Mouse (Mus musculus): ENCODE results near the gene Tpst1.

DNA sequence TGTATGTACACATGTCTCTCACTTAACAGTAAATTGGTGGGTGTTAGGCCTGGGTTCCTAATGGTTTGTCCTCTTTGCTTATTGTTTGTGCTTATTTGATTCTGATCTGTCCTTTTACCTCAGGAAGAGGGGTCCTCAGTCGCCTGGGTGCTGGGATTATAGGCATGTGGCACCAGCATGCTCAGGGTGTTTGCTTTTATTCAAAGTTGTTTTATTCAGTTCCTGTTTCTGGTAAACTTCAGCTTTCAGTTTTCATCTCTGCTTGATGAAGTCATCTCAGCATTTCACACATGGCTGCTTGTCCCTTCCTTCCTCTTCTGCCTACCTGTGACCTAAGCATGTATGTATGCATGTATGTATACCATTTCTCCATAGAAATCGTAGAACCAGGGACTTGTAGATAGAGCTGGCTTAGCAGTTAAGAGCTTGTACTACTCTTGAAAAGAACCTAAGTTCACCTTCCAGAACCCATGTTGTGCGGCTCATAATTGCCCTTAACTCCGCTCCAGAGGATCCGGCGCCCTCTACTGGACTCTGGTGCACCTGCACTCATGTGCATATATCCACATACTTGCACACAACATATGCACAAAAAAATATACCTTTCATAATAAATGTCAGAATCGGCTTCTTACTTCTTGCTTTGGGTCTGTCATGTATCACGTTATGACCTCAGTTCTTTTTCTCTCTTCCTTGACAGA, 8.2 kb downstream of the Tpst1 start:
- no peak for TF ChIP-seq POLR2A (IDR thresholded peaks at IDR 0.05; ENCODE audit: borderline replicate concordance, control insufficient read depth, low read depth, low read length)
- peak; percentile 32; the same call in 1 of the 2 replicates for TF ChIP-seq CTCF (IDR thresholded peaks at IDR 0.05; ENCODE audit: control insufficient read depth, insufficient read depth, low read length)
